In the genomic region with DNA sequence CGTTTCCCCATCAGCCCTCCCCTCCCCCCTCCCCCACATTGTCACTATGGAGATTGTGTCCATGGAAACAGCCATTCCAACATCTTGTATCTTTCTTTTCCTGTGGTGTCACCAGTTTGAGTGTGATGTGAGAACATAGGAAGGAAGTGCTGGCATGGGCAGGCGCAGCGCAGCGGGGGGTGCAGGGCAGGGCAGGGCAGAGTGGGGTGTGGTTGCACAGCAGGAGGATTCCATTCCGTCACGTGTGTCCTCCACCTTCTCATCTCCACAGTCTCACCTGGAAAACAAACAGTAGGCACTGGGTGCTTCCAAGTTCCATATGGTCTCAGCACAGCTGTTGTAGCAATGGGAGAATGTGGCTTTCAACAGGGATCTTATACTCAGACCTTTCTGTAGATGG, we compare ENCODE assay signal across 18 mouse cellular contexts. TPM values are rescaled to one million over a fixed set of nuclear protein-coding genes. Genes with fewer than 3 reads are reported as not detected.
A peak's percentile ranks its signal among the peaks of the same experiment; 100 is the strongest.
DNase-seq lines count a peak whose midpoint lies in the region; ATAC-seq and TF ChIP-seq lines count a peak whose summit lies in the region.
"Had no signal": no experiment of that assay in that cellular context is flagged by ENCODE, and none has a peak within 500 bp of the region (broad histone marks: within the 10 kb centered on the region; RNA-seq: fewer than 3 reads in every experiment).

No protein-coding gene starts in this region.

- H3K27ac ChIP-seq in forebrain, postnatal 0 days (ENCODE audit: low read depth, low read length): no peak overlapping the region; the same call in 1 of the 2 replicates
- H3K27ac ChIP-seq in forebrain, embryonic 13.5 days: no peak overlapping the region
- H3K27ac ChIP-seq in heart, embryonic 11.5 days (ENCODE audit: low read depth, low read length): no peak overlapping the region
- H3K27ac ChIP-seq: left cerebral cortex, adult 2 months; limb, embryonic 15.5 days; midbrain, embryonic 10.5 days had no signal

- no peak overlapping the region for H3K4me2 ChIP-seq in forebrain, postnatal 0 days (ENCODE audit: low read depth)
- H3K4me2 ChIP-seq in forebrain, embryonic 13.5 days: no peak overlapping the region
- H3K4me2 ChIP-seq in heart, embryonic 11.5 days: no peak overlapping the region
- H3K4me2 ChIP-seq: limb, embryonic 15.5 days had no signal

- 63% methylated on average over 6 of the region's 6 CpGs for WGBS in forebrain, postnatal 0 days
- WGBS in forebrain, embryonic 13.5 days: 73% methylated on average over 6 of the region's 6 CpGs
- WGBS in heart, embryonic 11.5 days (ENCODE audit: insufficient replicate concordance): 71% methylated on average over 6 of the region's 6 CpGs

- H3K4me3 ChIP-seq in forebrain, postnatal 0 days (ENCODE audit: low read depth, low read length): no peak overlapping the region
- no peak overlapping the region for H3K4me3 ChIP-seq in forebrain, embryonic 13.5 days
- H3K4me3 ChIP-seq in megakaryocyte, embryonic 14.5 days (replicated peaks): peak overlapping the region; percentile 68
- H3K4me3 ChIP-seq in heart, embryonic 11.5 days (ENCODE audit: low read depth, low read length): no peak overlapping the region
- H3K4me3 ChIP-seq: left cerebral cortex, adult 2 months; limb, embryonic 15.5 days; midbrain, embryonic 10.5 days had no signal

- peaks cover 6% of the 10 kb centered on the region for H3K4me1 ChIP-seq in forebrain, postnatal 0 days (ENCODE audit: insufficient read depth)
- peaks cover 6% of the 10 kb centered on the region for H3K4me1 ChIP-seq in forebrain, embryonic 13.5 days
- H3K4me1 ChIP-seq in megakaryocyte, embryonic 14.5 days: peaks cover 67% of the 10 kb centered on the region
- no peaks in the 10 kb centered on the region for H3K4me1 ChIP-seq in heart, embryonic 11.5 days (ENCODE audit: control insufficient read depth, insufficient read depth, low read length)
- H3K4me1 ChIP-seq: limb, embryonic 15.5 days had no signal

- H3K27me3 ChIP-seq in forebrain, postnatal 0 days (ENCODE audit: insufficient read depth, low read length): no peaks in the 10 kb centered on the region
- H3K27me3 ChIP-seq in forebrain, embryonic 13.5 days: no peaks in the 10 kb centered on the region
- H3K27me3 ChIP-seq in megakaryocyte, embryonic 14.5 days (replicated peaks): no peaks in the 10 kb centered on the region
- H3K27me3 ChIP-seq in heart, embryonic 11.5 days (ENCODE audit: control insufficient read depth, insufficient read depth, low read length): no peaks in the 10 kb centered on the region
- H3K27me3 ChIP-seq: limb, embryonic 15.5 days had no signal

- peaks cover 12% of the 10 kb centered on the region; the same call in 1 of the 2 replicates for H3K36me3 ChIP-seq in forebrain, postnatal 0 days (ENCODE audit: insufficient read depth)
- H3K36me3 ChIP-seq in forebrain, embryonic 13.5 days (ENCODE audit: poor library complexity, severe bottlenecking): peaks cover 35% of the 10 kb centered on the region
- H3K36me3 ChIP-seq in megakaryocyte, embryonic 14.5 days (replicated peaks; ENCODE audit: low read length): peaks cover 54% of the 10 kb centered on the region
- no peaks in the 10 kb centered on the region for H3K36me3 ChIP-seq in heart, embryonic 11.5 days (ENCODE audit: control insufficient read depth, insufficient read depth, low read length)

- TF ChIP-seq CTCF in forebrain, postnatal 0 days (IDR thresholded peaks at IDR 0.05; ENCODE audit: low read depth): no peak

- no peaks in the 10 kb centered on the region for H3K9me3 ChIP-seq in forebrain, postnatal 0 days (ENCODE audit: low read length)
- no peaks in the 10 kb centered on the region for H3K9me3 ChIP-seq in forebrain, embryonic 13.5 days (replicated peaks)
- H3K9me3 ChIP-seq in megakaryocyte, embryonic 14.5 days: no peaks in the 10 kb centered on the region
- H3K9me3 ChIP-seq in heart, embryonic 11.5 days (replicated peaks; ENCODE audit: control insufficient read depth, low read length): no peaks in the 10 kb centered on the region
- H3K9me3 ChIP-seq: limb, embryonic 15.5 days; midbrain, embryonic 10.5 days had no signal

- H3K9ac ChIP-seq in forebrain, postnatal 0 days: no peak overlapping the region
- no peak overlapping the region; the same call in 1 of the 2 replicates for H3K9ac ChIP-seq in forebrain, embryonic 13.5 days
- no peak overlapping the region for H3K9ac ChIP-seq in heart, embryonic 11.5 days (ENCODE audit: low read depth, low read length)
- H3K9ac ChIP-seq: limb, embryonic 15.5 days had no signal

- peak; percentile 40; the same call in 1 of the 2 replicates for ATAC-seq in forebrain, postnatal 0 days
- ATAC-seq in forebrain, embryonic 13.5 days: no peak
- ATAC-seq in megakaryocyte, adult 5-6 weeks (ENCODE audit: poor library complexity, severe bottlenecking): no peak
- peak; percentile 56 for ATAC-seq in megakaryocyte progenitor cell, adult 5-6 weeks (replicated peaks; ENCODE audit: poor library complexity)
- no peak for ATAC-seq in heart, embryonic 11.5 days (replicated peaks; ENCODE audit: insufficient number of reproducible peaks, low FRiP score, low TSS enrichment)

- peak; percentile 49 for DNase-seq in forebrain, postnatal 0 days
- peak; percentile 67 for DNase-seq in ZHBTc4 (ENCODE audit: low read depth, low spot score)
- DNase-seq: cerebellum, postnatal 25 days; retina, postnatal 1 day; thymus, postnatal 36 days had no signal

RNA-seq across cellular contexts. Expression of gene Cyp2d26, which starts 15.4 kb away (rescaled TPM):
- total RNA-seq in forebrain, postnatal 0 days (2014; rRNA removed): 0.08 TPM in 1 of 2 replicates, not detected in the other
- not detected in 2 replicates for polyA plus RNA-seq in forebrain, postnatal 0 days (2015; fragmentation: Nextera tagmentation; extraction: Ambion mirVana)
- 0.09 TPM in 1 of 2 replicates, not detected in the other for polyA plus RNA-seq in forebrain, embryonic 13.5 days (2015; fragmentation: Nextera tagmentation; extraction: Ambion mirVana)
- polyA plus RNA-seq in megakaryocyte, embryonic 14.5 days (2012; ENCODE audit: insufficient read depth, low replicate concordance): 0.07 TPM in 1 of 2 replicates, not detected in the other
- not detected in 2 replicates for total RNA-seq in megakaryocyte, adult 5-6 weeks (2015)
- not detected in 2 replicates for total RNA-seq in megakaryocyte, adult 5-6 weeks (2017)
- not detected in 2 replicates for total RNA-seq in megakaryocyte progenitor cell, adult 5-6 weeks (2015)
- not detected in 2 replicates for total RNA-seq in megakaryocyte progenitor cell, adult 5-6 weeks (2017)
- polyA plus RNA-seq in heart, embryonic 11.5 days (2014; fragmentation: Nextera tagmentation; extraction: Ambion mirVana): not detected in 2 replicates
- total RNA-seq: heart, adult 8-10 months; hematopoietic stem cell, adult 5-6 weeks; left cerebral cortex, adult 2 months had no signal
- polyA plus RNA-seq: embryonic facial prominence, embryonic 14.5 days; midbrain, embryonic 10.5 days; neural tube, embryonic 11.5 days had no signal

RNA-seq across cellular contexts. Expression of gene Cyp2d40, which starts 45.5 kb away (rescaled TPM):
- total RNA-seq in forebrain, postnatal 0 days (2014; rRNA removed): not detected in 2 replicates
- not detected in 2 replicates for polyA plus RNA-seq in forebrain, postnatal 0 days (2015; fragmentation: Nextera tagmentation; extraction: Ambion mirVana)
- polyA plus RNA-seq in forebrain, embryonic 13.5 days (2015; fragmentation: Nextera tagmentation; extraction: Ambion mirVana): not detected in 2 replicates
- polyA plus RNA-seq in megakaryocyte, embryonic 14.5 days (2012; ENCODE audit: insufficient read depth, low replicate concordance): not detected in 2 replicates
- total RNA-seq in megakaryocyte, adult 5-6 weeks (2015): not detected in 2 replicates
- not detected in 2 replicates for total RNA-seq in megakaryocyte, adult 5-6 weeks (2017)
- not detected in 2 replicates for total RNA-seq in megakaryocyte progenitor cell, adult 5-6 weeks (2015)
- total RNA-seq in megakaryocyte progenitor cell, adult 5-6 weeks (2017): not detected in 2 replicates
- polyA plus RNA-seq in heart, embryonic 11.5 days (2014; fragmentation: Nextera tagmentation; extraction: Ambion mirVana): not detected in 2 replicates
- total RNA-seq: heart, adult 8-10 months; hematopoietic stem cell, adult 5-6 weeks; left cerebral cortex, adult 2 months had no signal
- polyA plus RNA-seq: embryonic facial prominence, embryonic 14.5 days; kidney, embryonic 16.5 days; limb, embryonic 15.5 days; midbrain, embryonic 10.5 days; neural tube, embryonic 11.5 days had no signal

Comparison
In these comparisons a context has a peak if more than half of its experiments do, and no peak if none do; other contexts are left out.
1. ATAC-seq: peak in forebrain, postnatal 0 days (single experiment) and megakaryocyte progenitor cell, adult 5-6 weeks (single experiment); none in forebrain, embryonic 13.5 days (single experiment), megakaryocyte, adult 5-6 weeks (single experiment) and heart, embryonic 11.5 days (single experiment).